Mouse (Mus musculus): ENCODE data around the gene Slc6a16. TPM values are rescaled to one million over a fixed set of nuclear protein-coding genes. Genes with fewer than 3 reads are reported as not detected.

Gene Slc6a16
- polyA plus RNA-seq, 1 experiment from 2014 or later, result 0.18 TPM

DNA sequence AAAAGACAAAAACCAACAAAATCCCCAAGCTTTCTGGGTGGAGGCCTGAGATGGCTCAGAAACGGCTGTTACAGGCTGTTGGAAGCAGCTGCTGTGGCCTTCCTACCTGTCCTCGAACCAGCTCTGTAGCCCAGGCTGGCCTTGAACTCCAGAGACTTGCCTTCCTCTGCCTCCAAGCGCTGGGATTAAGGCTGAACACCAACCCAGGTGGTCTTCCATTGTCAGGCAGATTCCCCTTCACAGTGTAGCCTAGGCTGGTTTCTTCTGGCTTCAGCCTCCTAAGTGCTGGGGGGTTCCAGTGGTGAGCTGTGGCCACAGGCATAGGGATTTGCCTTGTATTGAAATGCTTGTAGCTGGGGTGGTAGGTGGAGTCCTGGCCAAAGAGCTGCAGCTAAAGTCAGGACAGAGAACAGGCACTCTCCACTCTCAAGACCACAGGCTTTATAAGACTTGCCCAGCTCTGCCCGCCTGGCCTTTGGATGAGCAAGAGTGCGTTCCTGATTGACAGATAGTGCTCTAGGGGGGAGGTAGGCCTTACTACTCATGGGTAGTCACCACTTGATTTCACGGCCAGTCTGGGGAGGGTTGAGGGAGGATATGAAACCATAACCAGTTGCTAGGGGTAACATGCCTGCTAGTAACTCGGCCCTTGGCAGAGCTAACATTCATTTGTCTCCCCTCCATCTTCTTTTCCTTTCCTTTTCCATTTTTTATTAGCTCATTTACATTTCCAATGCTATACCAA lies 11.3 kb upstream of the Slc6a16 start:
- H3K36me3 ChIP-seq (ENCODE audit: control insufficient read depth, insufficient read depth, low read length), result peaks cover 78% of the 10 kb centered on the region
- ATAC-seq (ENCODE audit: low FRiP score, low TSS enrichment), result no peak
- no peaks in the 10 kb centered on the region for H3K9me3 ChIP-seq (ENCODE audit: control insufficient read depth, low read length)
- H3K27me3 ChIP-seq (ENCODE audit: control insufficient read depth, insufficient read depth, low read length), result no peaks in the 10 kb centered on the region
- no peak overlapping the region for H3K4me2 ChIP-seq (replicated peaks; ENCODE audit: low read depth, low read length)
- H3K4me3 ChIP-seq (ENCODE audit: low read length), result no peak overlapping the region
- H3K27ac ChIP-seq (ENCODE audit: low read depth, low read length), result no peak overlapping the region
- WGBS, result 91% methylated on average over 7 of the region's 7 CpGs
- H3K9ac ChIP-seq (ENCODE audit: low read depth, low read length), result no peak overlapping the region
- H3K4me1 ChIP-seq (ENCODE audit: control insufficient read depth, insufficient read depth, low read length), result peaks cover 11% of the 10 kb centered on the region

DNA sequence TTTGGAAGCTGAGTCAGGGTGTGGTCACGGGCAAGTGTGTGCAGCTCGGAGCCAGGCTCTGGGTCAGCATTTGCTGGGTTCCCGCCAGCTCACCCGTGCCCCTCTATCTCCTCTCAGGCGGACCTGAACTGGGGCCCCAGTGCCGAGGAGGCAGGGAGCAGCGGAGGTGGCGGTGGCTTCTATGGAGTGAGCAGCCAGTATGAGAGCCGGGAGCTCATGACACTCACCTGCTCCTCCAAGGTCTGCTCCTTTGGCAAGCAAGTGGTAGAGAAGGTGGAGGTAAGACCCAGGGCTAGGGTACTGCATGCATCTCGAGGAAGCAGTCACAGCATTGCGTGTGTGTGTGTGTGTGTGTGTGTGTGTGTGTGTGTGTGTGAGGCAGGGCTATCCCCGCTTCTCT lies 9.7 kb upstream of the Slc6a16 start:
- peaks cover 63% of the 10 kb centered on the region for H3K36me3 ChIP-seq (ENCODE audit: control insufficient read depth, insufficient read depth, low read length)
- WGBS, result 88% methylated on average over 12 of the region's 12 CpGs
- ATAC-seq (ENCODE audit: low FRiP score, low TSS enrichment), result no peak

DNA sequence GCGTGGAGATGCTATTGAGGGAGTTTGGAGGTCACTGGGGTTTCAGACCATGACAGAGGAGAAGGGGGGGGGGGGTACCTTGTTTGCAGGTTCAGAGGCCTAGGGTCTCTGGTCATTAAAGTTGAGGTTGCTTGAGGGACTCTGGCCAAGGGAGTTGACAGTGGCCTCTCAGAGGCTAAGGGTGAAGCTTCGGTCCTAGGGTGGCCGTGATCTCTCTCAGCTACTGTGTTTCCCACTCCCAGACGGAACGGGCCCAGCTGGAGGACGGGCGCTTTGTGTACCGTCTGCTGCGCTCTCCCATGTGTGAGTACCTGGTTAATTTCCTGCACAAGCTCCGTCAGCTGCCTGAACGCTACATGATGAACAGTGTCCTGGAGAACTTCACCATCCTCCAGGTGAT lies 8.9 kb upstream of the Slc6a16 start:
- peaks cover 11% of the 10 kb centered on the region for H3K4me1 ChIP-seq (ENCODE audit: control insufficient read depth, insufficient read depth, low read length)
- H3K4me3 ChIP-seq (ENCODE audit: low read length), result no peak overlapping the region
- H3K4me2 ChIP-seq (replicated peaks; ENCODE audit: low read depth, low read length), result no peak overlapping the region
- no peak for ATAC-seq (ENCODE audit: low FRiP score, low TSS enrichment)
- peaks cover 55% of the 10 kb centered on the region for H3K36me3 ChIP-seq (ENCODE audit: control insufficient read depth, insufficient read depth, low read length)
- H3K27me3 ChIP-seq (ENCODE audit: control insufficient read depth, insufficient read depth, low read length), result no peaks in the 10 kb centered on the region
- H3K9me3 ChIP-seq (ENCODE audit: control insufficient read depth, low read length), result no peaks in the 10 kb centered on the region
- WGBS, result 83% methylated on average over 11 of the region's 11 CpGs
- no peak overlapping the region for H3K9ac ChIP-seq (ENCODE audit: low read depth, low read length)
- no peak overlapping the region for H3K27ac ChIP-seq (ENCODE audit: low read depth, low read length)

More for the DNA sequence above, 9.7 kb upstream of the Slc6a16 start:
- H3K4me1 ChIP-seq (ENCODE audit: control insufficient read depth, insufficient read depth, low read length), result peaks cover 11% of the 10 kb centered on the region
- no peaks in the 10 kb centered on the region for H3K9me3 ChIP-seq (ENCODE audit: control insufficient read depth, low read length)
- H3K27ac ChIP-seq (ENCODE audit: low read depth, low read length), result no peak overlapping the region
- no peak overlapping the region for H3K4me3 ChIP-seq (ENCODE audit: low read length)
- no peak overlapping the region for H3K4me2 ChIP-seq (replicated peaks; ENCODE audit: low read depth, low read length)
- H3K27me3 ChIP-seq (ENCODE audit: control insufficient read depth, insufficient read depth, low read length), result no peaks in the 10 kb centered on the region
- no peak overlapping the region for H3K9ac ChIP-seq (ENCODE audit: low read depth, low read length)

DNA sequence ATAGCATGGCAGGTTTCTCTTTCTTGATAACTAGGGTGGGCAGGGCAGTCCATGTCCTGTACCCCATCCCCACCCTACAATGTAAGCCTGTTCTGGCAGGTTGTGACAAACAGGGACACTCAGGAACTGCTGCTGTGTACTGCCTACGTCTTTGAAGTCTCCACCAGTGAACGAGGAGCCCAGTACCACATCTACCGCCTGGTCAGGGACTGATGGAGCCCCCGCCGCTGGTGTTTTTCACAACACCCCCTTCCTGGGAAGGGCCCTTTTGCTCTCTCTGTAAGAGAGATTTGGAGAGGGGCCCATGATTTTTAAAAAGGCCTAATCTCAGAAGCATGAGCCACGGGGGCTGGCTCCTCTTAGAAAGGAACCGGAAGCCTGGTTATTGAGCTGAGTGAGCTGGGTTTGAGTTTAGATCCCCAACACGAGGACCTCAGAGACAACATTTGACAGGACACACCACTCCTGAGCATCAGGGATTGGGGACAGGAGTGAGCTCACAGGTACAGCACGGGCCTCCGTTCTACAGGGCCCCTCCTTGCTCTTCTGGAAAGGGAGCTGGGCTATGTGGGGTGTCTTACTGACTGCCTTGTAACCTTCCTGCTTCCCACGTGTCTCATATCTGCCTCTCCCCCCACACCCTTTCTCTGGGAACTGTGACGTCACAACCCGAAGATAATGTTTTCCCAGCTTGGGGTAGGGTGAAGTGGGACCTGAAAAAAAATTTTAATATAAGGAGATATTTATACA lies 8.0 kb upstream of the Slc6a16 start:
- peaks cover 2% of the 10 kb centered on the region; the same call in 1 of the 2 replicates for H3K27me3 ChIP-seq (ENCODE audit: control insufficient read depth, insufficient read depth, low read length)
- H3K9me3 ChIP-seq (ENCODE audit: control insufficient read depth, low read length), result no peaks in the 10 kb centered on the region
- no peak overlapping the region for H3K9ac ChIP-seq (ENCODE audit: low read depth, low read length)
- WGBS, result 64% methylated on average over 13 of the region's 13 CpGs
- H3K4me1 ChIP-seq (ENCODE audit: control insufficient read depth, insufficient read depth, low read length), result peaks cover 11% of the 10 kb centered on the region
- ATAC-seq (ENCODE audit: low FRiP score, low TSS enrichment), result no peak
- H3K36me3 ChIP-seq (ENCODE audit: control insufficient read depth, insufficient read depth, low read length), result peaks cover 48% of the 10 kb centered on the region
- H3K4me3 ChIP-seq (ENCODE audit: low read length), result no peak overlapping the region
- no peak overlapping the region for H3K4me2 ChIP-seq (replicated peaks; ENCODE audit: low read depth, low read length)
- H3K27ac ChIP-seq (ENCODE audit: low read depth, low read length), result no peak overlapping the region

DNA sequence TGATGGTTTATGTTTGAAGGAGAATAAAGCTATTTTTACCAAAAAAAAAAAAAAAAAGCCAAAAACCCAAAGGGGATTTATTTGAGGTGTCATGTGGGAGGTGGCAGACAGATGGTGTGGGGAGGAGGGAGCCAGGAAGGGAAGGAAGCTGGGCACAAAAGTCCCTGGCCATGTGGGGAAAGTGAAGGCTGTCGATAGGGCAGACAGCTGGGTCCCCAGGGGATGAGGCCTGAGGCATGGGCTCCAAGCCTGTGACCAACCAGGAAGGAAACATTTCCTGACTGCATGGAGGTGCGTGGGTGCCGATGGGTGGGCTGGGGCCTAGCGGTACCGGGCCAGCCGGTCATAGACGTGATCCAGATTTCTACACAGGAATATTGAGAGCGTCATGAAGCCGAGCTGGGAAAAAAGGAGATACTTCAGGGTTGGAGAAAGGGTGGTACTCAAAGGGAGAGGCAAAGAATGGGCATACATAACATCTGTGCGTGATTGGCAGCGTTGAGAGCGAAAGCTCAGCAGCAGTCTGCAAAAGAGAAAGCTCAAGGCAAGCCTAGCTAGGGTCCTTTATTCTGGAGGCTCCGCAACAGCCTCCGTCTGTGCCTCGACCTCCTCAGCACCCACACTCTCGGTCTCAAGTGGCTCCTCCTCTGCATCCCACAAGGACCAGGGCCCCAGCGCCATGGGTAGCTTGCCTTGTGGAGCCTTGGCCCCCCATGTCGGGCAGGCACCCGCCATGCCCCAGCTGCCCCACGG lies 7.1 kb upstream of the Slc6a16 start:
- 38% methylated on average over 20 of the region's 20 CpGs for WGBS
- Histone ChIP-seq H3K27ac (ENCODE audit: low read depth, low read length) (no peak overlapping the region), H3K4me1 (ENCODE audit: control insufficient read depth, insufficient read depth, low read length) (peaks cover 11% of the 10 kb centered on the region), H3K27me3 (ENCODE audit: control insufficient read depth, insufficient read depth, low read length) (peaks cover 2% of the 10 kb centered on the region; the same call in 1 of the 2 replicates), H3K36me3 (ENCODE audit: control insufficient read depth, insufficient read depth, low read length) (peaks cover 39% of the 10 kb centered on the region), H3K4me3 (ENCODE audit: low read length) (no peak overlapping the region), H3K4me2 (replicated peaks; ENCODE audit: low read depth, low read length) (no peak overlapping the region; the same call in 1 of the 2 replicates), H3K9ac (ENCODE audit: low read depth, low read length) (peak overlapping the region; percentile 40; the same call in 1 of the 2 replicates), H3K9me3 (ENCODE audit: control insufficient read depth, low read length) (no peaks in the 10 kb centered on the region)
- no peak for ATAC-seq (ENCODE audit: low FRiP score, low TSS enrichment)

DNA sequence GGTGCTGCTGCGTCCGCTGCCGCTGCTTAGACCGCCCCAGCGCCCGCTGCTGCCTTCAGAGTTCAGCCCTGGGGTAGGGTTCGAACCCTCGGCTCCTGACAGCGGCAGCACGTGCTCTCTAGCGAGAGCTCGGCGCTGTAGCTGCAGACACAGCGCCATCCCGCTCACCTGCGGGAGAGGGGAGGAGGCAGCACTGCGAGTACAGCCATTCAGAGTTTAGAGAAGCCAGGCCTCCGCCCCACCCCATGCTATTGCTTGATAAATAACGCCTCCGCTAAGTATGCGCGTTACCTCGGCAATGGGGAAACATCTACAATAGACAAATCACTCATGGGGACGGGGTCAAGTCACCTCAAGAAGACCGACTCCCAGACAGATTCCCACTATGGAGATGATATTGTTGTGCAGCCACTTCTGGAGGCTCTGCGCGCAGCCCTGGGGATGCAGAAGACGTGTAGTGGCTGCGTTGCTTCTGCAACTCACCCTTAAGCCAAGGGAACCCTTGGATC lies 6.5 kb upstream of the Slc6a16 start:
- peak overlapping the region; percentile 40; the same call in 1 of the 2 replicates for H3K9ac ChIP-seq (ENCODE audit: low read depth, low read length)
- H3K9me3 ChIP-seq (ENCODE audit: control insufficient read depth, low read length), result no peaks in the 10 kb centered on the region
- peaks cover 2% of the 10 kb centered on the region; the same call in 1 of the 2 replicates for H3K27me3 ChIP-seq (ENCODE audit: control insufficient read depth, insufficient read depth, low read length)
- no peak overlapping the region for H3K27ac ChIP-seq (ENCODE audit: low read depth, low read length)
- WGBS, result 8% methylated on average over 29 of the region's 29 CpGs
- H3K36me3 ChIP-seq (ENCODE audit: control insufficient read depth, insufficient read depth, low read length), result peaks cover 33% of the 10 kb centered on the region
- H3K4me3 ChIP-seq (ENCODE audit: low read length), result no peak overlapping the region
- H3K4me2 ChIP-seq (replicated peaks; ENCODE audit: low read depth, low read length), result peak overlapping the region; percentile 44
- peak; percentile 17; the same call in 1 of the 2 replicates for ATAC-seq (ENCODE audit: low FRiP score, low TSS enrichment)
- H3K4me1 ChIP-seq (ENCODE audit: control insufficient read depth, insufficient read depth, low read length), result peaks cover 11% of the 10 kb centered on the region

DNA sequence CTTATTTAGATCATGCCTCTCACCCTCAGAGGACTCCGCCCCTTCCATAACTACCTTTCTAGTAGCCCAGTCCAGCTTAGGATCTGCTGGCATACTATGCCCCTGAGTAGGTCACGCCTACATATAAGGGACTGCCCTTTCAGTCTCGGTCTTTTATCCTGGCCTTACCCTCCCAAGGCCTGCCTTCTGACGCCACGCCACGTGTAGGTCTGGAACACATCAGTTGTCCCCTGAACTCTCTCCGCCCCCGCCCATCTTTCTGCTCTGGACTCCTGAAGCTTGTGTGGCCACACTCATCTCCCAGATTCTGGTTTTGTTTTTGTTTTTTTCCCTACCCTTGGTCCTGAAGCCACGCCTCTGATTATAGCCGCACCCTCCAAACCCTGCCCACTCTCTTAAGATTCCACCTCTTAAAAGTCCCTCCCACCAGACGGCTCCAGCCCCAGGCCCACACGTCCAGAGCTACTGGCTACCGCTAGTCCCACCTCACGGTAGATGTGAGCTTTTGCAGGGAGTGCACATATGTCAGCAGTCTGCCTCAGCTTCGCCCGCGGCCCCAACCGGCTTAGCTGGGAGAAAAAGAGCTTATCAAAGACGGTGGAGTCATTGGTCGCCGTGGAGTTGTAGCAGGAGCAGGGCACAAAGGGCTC lies 5.8 kb upstream of the Slc6a16 start:
- peak; percentile 88 for ATAC-seq (ENCODE audit: low FRiP score, low TSS enrichment)
- H3K9me3 ChIP-seq (ENCODE audit: control insufficient read depth, low read length), result no peaks in the 10 kb centered on the region
- H3K27ac ChIP-seq (ENCODE audit: low read depth, low read length), result peak overlapping the region; percentile 3; the same call in 1 of the 2 replicates
- peaks cover 27% of the 10 kb centered on the region for H3K36me3 ChIP-seq (ENCODE audit: control insufficient read depth, insufficient read depth, low read length)
- H3K9ac ChIP-seq (ENCODE audit: low read depth, low read length), result no peak overlapping the region
- peaks cover 2% of the 10 kb centered on the region; the same call in 1 of the 2 replicates for H3K27me3 ChIP-seq (ENCODE audit: control insufficient read depth, insufficient read depth, low read length)
- 4% methylated on average over 21 of the region's 21 CpGs for WGBS
- peak overlapping the region; percentile 44 for H3K4me2 ChIP-seq (replicated peaks; ENCODE audit: low read depth, low read length)
- H3K4me1 ChIP-seq (ENCODE audit: control insufficient read depth, insufficient read depth, low read length), result peaks cover 11% of the 10 kb centered on the region
- H3K4me3 ChIP-seq (ENCODE audit: low read length), result peak overlapping the region; percentile 1; the same call in 1 of the 2 replicates

DNA sequence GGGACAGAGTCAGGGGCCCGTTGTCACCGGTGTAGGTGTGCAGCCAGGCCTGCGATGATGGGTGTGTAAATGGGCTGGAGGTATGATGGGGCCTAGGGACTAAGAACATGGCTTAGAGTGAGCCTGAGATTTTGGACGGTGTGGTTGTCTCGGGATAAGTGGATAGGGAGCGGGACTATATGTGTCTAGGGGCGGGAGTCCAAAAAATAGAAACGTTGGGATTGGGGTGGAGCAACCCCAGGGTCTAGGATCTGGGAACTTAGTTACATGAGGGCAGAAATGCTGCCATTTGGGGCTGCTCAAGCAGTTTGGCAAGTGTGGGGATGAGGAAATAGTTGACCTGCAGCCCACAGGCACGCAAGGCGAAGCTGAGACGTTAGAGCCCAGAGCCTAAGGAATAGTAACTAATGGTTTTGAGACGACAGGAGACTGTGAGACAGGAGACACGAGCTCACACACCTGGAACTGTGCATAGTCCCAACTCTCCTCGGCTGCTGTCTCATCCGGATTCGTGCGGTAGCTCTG lies 5.2 kb upstream of the Slc6a16 start:
- H3K9ac ChIP-seq (ENCODE audit: low read depth, low read length), result no peak overlapping the region
- H3K9me3 ChIP-seq (ENCODE audit: control insufficient read depth, low read length), result no peaks in the 10 kb centered on the region
- H3K36me3 ChIP-seq (ENCODE audit: control insufficient read depth, insufficient read depth, low read length), result peaks cover 27% of the 10 kb centered on the region
- peaks cover 11% of the 10 kb centered on the region for H3K4me1 ChIP-seq (ENCODE audit: control insufficient read depth, insufficient read depth, low read length)
- H3K27ac ChIP-seq (ENCODE audit: low read depth, low read length), result no peak overlapping the region; the same call in 1 of the 2 replicates
- H3K4me2 ChIP-seq (replicated peaks; ENCODE audit: low read depth, low read length), result peak overlapping the region; percentile 44
- peaks cover 2% of the 10 kb centered on the region; the same call in 1 of the 2 replicates for H3K27me3 ChIP-seq (ENCODE audit: control insufficient read depth, insufficient read depth, low read length)
- peak overlapping the region; percentile 1; the same call in 1 of the 2 replicates for H3K4me3 ChIP-seq (ENCODE audit: low read length)
- peak; percentile 5 for ATAC-seq (ENCODE audit: low FRiP score, low TSS enrichment)
- WGBS, result 34% methylated on average over 17 of the region's 17 CpGs

Measured in kidney, embryonic 14.5 days (tissue).